Mouse (Mus musculus) heart, embryonic 14.5 days (tissue): ENCODE measurements around the gene Gal3st4. TPM values are rescaled to one million over a fixed set of nuclear protein-coding genes. Genes with fewer than 3 reads are reported as not detected.

Experiments
- ATAC-seq: fragments of 200-750 bp; cut with Nextera tagmentation; 2 replicates; pipeline ENCODE4 v1.8.0; 2017; ENCODE audit warnings: low read depth, moderate TSS enrichment; ENCODE audit not compliant: insufficient number of reproducible peaks, insufficient read depth, low FRiP score
- H3K27ac ChIP-seq, 2 experiments: fragments of 200-500 bp in 1 of 2; fragments of 300-500 bp in 1 of 2; sonication (generic) in 1 of 2; replicated peaks in 1 of 2; 2 replicates each; pipeline ENCODE4 v1.5.1; 2012 to 2014; ENCODE audit warnings: low read depth in 2 of 2, low read length in 2 of 2, control low read depth in 1 of 2, mild to moderate bottlenecking in 1 of 2, mixed read lengths in 1 of 2; ENCODE audit not compliant: control insufficient read depth in 1 of 2, insufficient read depth in 1 of 2
- H3K27me3 ChIP-seq: fragments of 300-500 bp; sonication (generic); 2 replicates; pipeline ENCODE4 v1.6.1; 2014; ENCODE audit warnings: mild to moderate bottlenecking, low read length, control low read depth; ENCODE audit not compliant: control insufficient read depth, insufficient read depth
- H3K36me3 ChIP-seq: fragments of 300-500 bp; sonication (generic); 2 replicates; pipeline ENCODE4 v1.6.1; 2014; ENCODE audit warnings: mild to moderate bottlenecking, control low read depth, low read length, mixed read lengths; ENCODE audit not compliant: control insufficient read depth, insufficient read depth
- H3K4me1 ChIP-seq, 2 experiments: fragments of 200-500 bp in 1 of 2; fragments of 300-500 bp in 1 of 2; sonication (generic) in 1 of 2; 2 replicates each; pipeline ENCODE4 v1.6.1; 2012 to 2014; ENCODE audit warnings: low read length in 2 of 2, control low read depth in 1 of 2, mixed read lengths in 1 of 2; ENCODE audit not compliant: control insufficient read depth in 2 of 2, insufficient read depth in 2 of 2
- H3K4me2 ChIP-seq: fragments of 300-500 bp; sonication (generic); 2 replicates; pipeline ENCODE4 v1.6.1; 2014; ENCODE audit warnings: mild to moderate bottlenecking, low read length
- H3K4me3 ChIP-seq, 2 experiments: fragments of 200-500 bp in 1 of 2; fragments of 300-500 bp in 1 of 2; sonication (generic) in 1 of 2; 2 replicates each; pipeline ENCODE4 v1.5.1; 2012 to 2014; ENCODE audit warnings: low read length in 2 of 2, mild to moderate bottlenecking in 2 of 2, control low read depth in 1 of 2, low read depth in 1 of 2, moderate library complexity in 1 of 2; ENCODE audit not compliant: control insufficient read depth in 1 of 2, insufficient read depth in 1 of 2
- H3K9ac ChIP-seq: fragments of 300-500 bp; sonication (generic); 2 replicates; pipeline ENCODE4 v1.6.1; 2014; ENCODE audit warnings: mild to moderate bottlenecking, low read length
- H3K9me3 ChIP-seq: fragments of 300-500 bp; sonication (generic); 2 replicates; pipeline ENCODE4 v1.6.1; 2016; ENCODE audit warnings: low read length, control low read depth; ENCODE audit not compliant: control insufficient read depth
- WGBS: fragments of 180-500 bp; shearing (Covaris S2); extraction: QIAGEN DNeasy Blood & Tissue Kit; methylation state at CpG from one replicate; pipeline ENCODE4 v1.1.7; 2014; 5-methylcytosine and 5-hydroxymethylcytosine counted together
- polyA plus RNA-seq: library from polyadenylated mRNA; unstranded; fragments of >200 nt; fragmentation: Nextera tagmentation; extraction: Ambion mirVana; gene quantifications from 2 replicates; pipeline ENCODE4 v1.2.1, GENCODE M21; 2014

Gene Gal3st4
- polyA plus RNA-seq, result 0.57 and 0.75 TPM in 2 replicates

- Histone ChIP-seq H3K27me3 (peaks cover 26% of the 10 kb centered on the region), H3K4me3 (peak within 1 kb of the TSS; percentile 11 to 26; a peak in 3 of 4 replicates), H3K36me3 (no peaks in the 10 kb centered on the region), H3K27ac (no peak within 1 kb of the TSS), H3K9ac (peak within 1 kb of the TSS; percentile 45; the same call in 1 of the 2 replicates), H3K4me2 (peak within 1 kb of the TSS; percentile 44), H3K4me1 (peaks cover 0 to 5% of the 10 kb centered on the region in 2 experiments; a peak in 2 of 4 replicates), H3K9me3 (no peaks in the 10 kb centered on the region)
- under 1% methylated on average over 12 of the region's 12 CpGs for WGBS
- ATAC-seq, result no peak
Measured at GRCm38 (mm10) chr5:138272409-138272923, at the start of gene Gal3st4. Gene Gal3st4, minus strand, starts transcription at chr5:138272840.

- 68% methylated on average over 3 of the region's 3 CpGs for WGBS
- ATAC-seq, result no peak
- no peak overlapping the region for H3K4me2 ChIP-seq
Measured at GRCm38 (mm10) chr5:138312795-138313194, 40.2 kb upstream of the Gal3st4 start.

GRCm38 (mm10) chr5:138299613-138300012 is 27.0 kb upstream of the Gal3st4 start:
- Histone ChIP-seq H3K9ac (no peak overlapping the region), H3K4me2 (no peak overlapping the region), H3K4me1 (no peaks in the 10 kb centered on the region), H3K4me3 (no peak overlapping the region), H3K36me3 (no peaks in the 10 kb centered on the region), H3K27me3 (no peaks in the 10 kb centered on the region), H3K27ac (no peak overlapping the region), H3K9me3 (no peaks in the 10 kb centered on the region)
- 73% methylated on average over 2 of the region's 2 CpGs for WGBS
- ATAC-seq, result no peak

More at GRCm38 (mm10) chr5:138312795-138313194, 40.2 kb upstream of the Gal3st4 start:
- no peaks in the 10 kb centered on the region for H3K9me3 ChIP-seq
- no peaks in the 10 kb centered on the region for H3K27me3 ChIP-seq
- H3K4me1 ChIP-seq, result no peaks in the 10 kb centered on the region
- H3K9ac ChIP-seq, result no peak overlapping the region
- no peaks in the 10 kb centered on the region for H3K36me3 ChIP-seq
- no peak overlapping the region for H3K27ac ChIP-seq
- no peak overlapping the region for H3K4me3 ChIP-seq

GRCm38 (mm10) chr5:138294158-138294557 is 21.5 kb upstream of the Gal3st4 start:
- Histone ChIP-seq H3K4me1 (no peaks in the 10 kb centered on the region), H3K27me3 (no peaks in the 10 kb centered on the region), H3K9ac (no peak overlapping the region), H3K9me3 (no peaks in the 10 kb centered on the region), H3K4me2 (no peak overlapping the region), H3K27ac (no peak overlapping the region), H3K4me3 (no peak overlapping the region), H3K36me3 (no peaks in the 10 kb centered on the region)
- ATAC-seq, result no peak

GRCm38 (mm10) chr5:138291638-138292037 is 19.0 kb upstream of the Gal3st4 start:
- no peak for ATAC-seq

GRCm38 (mm10) chr5:138287861-138288260 is 15.2 kb upstream of the Gal3st4 start:
- WGBS, result 74% methylated on average over 3 of the region's 3 CpGs
- Histone ChIP-seq H3K4me3 (no peak overlapping the region), H3K9ac (no peak overlapping the region), H3K27ac (no peak overlapping the region), H3K9me3 (no peaks in the 10 kb centered on the region), H3K27me3 (no peaks in the 10 kb centered on the region), H3K4me1 (no peaks in the 10 kb centered on the region), H3K4me2 (no peak overlapping the region), H3K36me3 (no peaks in the 10 kb centered on the region)
- ATAC-seq, result no peak

More at GRCm38 (mm10) chr5:138291638-138292037, 19.0 kb upstream of the Gal3st4 start:
- H3K4me3 ChIP-seq, result no peak overlapping the region
- no peaks in the 10 kb centered on the region for H3K36me3 ChIP-seq
- H3K9ac ChIP-seq, result no peak overlapping the region
- no peak overlapping the region for H3K27ac ChIP-seq
- H3K9me3 ChIP-seq, result no peaks in the 10 kb centered on the region
- WGBS, result 65% methylated on average over 1 of the region's 1 CpGs
- H3K4me2 ChIP-seq, result no peak overlapping the region
- no peaks in the 10 kb centered on the region for H3K27me3 ChIP-seq
- H3K4me1 ChIP-seq, result no peaks in the 10 kb centered on the region

- H3K27me3 ChIP-seq, result peaks cover 7% of the 10 kb centered on the region; the same call in 1 of the 2 replicates
- no peaks in the 10 kb centered on the region for H3K9me3 ChIP-seq
- H3K4me3 ChIP-seq, result no peak overlapping the region
- no peak for ATAC-seq
- H3K36me3 ChIP-seq, result no peaks in the 10 kb centered on the region
- 53% methylated on average over 1 of the region's 1 CpGs for whole genome bisulfite sequencing
- H3K9ac ChIP-seq, result no peak overlapping the region
- no peak overlapping the region for H3K27ac ChIP-seq
- H3K4me1 ChIP-seq, result peaks cover 3 to 4% of the 10 kb centered on the region in 2 experiments; a peak in 3 of 4 replicates
- no peak overlapping the region for H3K4me2 ChIP-seq
Measured at GRCm38 (mm10) chr5:138283540-138283939, 10.9 kb upstream of the Gal3st4 start.

- peaks cover 7% of the 10 kb centered on the region; the same call in 1 of the 2 replicates for H3K27me3 ChIP-seq
- H3K9ac ChIP-seq, result no peak overlapping the region
- no peaks in the 10 kb centered on the region for H3K36me3 ChIP-seq
- 70% methylated on average over 2 of the region's 2 CpGs for WGBS
- ATAC-seq, result no peak
- no peaks in the 10 kb centered on the region for H3K9me3 ChIP-seq
- no peak overlapping the region for H3K4me2 ChIP-seq
- H3K4me3 ChIP-seq, result no peak overlapping the region
- peaks cover 3 to 4% of the 10 kb centered on the region in 2 experiments; a peak in 3 of 4 replicates for H3K4me1 ChIP-seq
- no peak overlapping the region for H3K27ac ChIP-seq
Measured at GRCm38 (mm10) chr5:138281798-138282197, 9.2 kb upstream of the Gal3st4 start.
